Mouse (Mus musculus) gastrocnemius, postnatal 4 days (tissue): ENCODE results near the gene Cmtm4. TPM values are rescaled to one million over a fixed set of nuclear protein-coding genes. Genes with fewer than 3 reads are reported as not detected.
A peak's percentile ranks its signal among the peaks of the same experiment; 100 is the strongest.

Experiments used
- DNase-seq, 2 experiments: peaks; one replicate each; pipeline ENCODE4 v3.0.0; 2021 to 2022; ENCODE audit warnings: low spot score in 2 of 2, mixed read lengths in 2 of 2
- long read RNA-seq, 2 experiments: library from polyadenylated mRNA; stranded (forward); transcript quantifications; one replicate each; pipeline ENCODE4 v2.0.0; 2021
- total RNA-seq, 2 experiments: library from RNA; stranded (reverse); gene quantifications; 2 replicates each; pipeline ENCODE4 v1.2.3; 2021

The Cmtm4 gene
- total RNA-seq: 10 to 100 TPM in 1 of 2 experiments, 1 to 10 TPM in 1; 9.9 to 10.5 TPM
- long read RNA-seq, experiment 1, full-length matches to known transcripts: 3 of 7 reads
- long read RNA-seq, experiment 1, partial matches to known transcripts: 0 of 7 reads
- long read RNA-seq, experiment 1, other reads (novel, unspliced or antisense): 4 of 7 reads
- long read RNA-seq, experiment 2, full-length matches to known transcripts: 1 of 6 reads
- long read RNA-seq, experiment 2, partial matches to known transcripts: 0 of 6 reads
- long read RNA-seq, experiment 2, other reads (novel, unspliced or antisense): 5 of 6 reads

- peak; percentile 47 to 54 for DNase-seq
Observed at GRCm38 (mm10) chr8:104395703-104396357, at the start of gene Cmtm4. TSS of gene Cmtm4 (minus strand) at chr8:104395807.

- DNase-seq: no peak
Observed at GRCm38 (mm10) chr8:104445248-104445647, 49.6 kb upstream of the Cmtm4 start.

GRCm38 (mm10) chr8:104443125-104443679, 47.6 kb upstream of the Cmtm4 start:
- DNase-seq: no peak

- peak; percentile 82 to 93 for DNase-seq
Observed at GRCm38 (mm10) chr8:104442299-104443124, 46.9 kb upstream of the Cmtm4 start, which contains the start of gene Dync1li2. TSS of gene Dync1li2 (minus strand) at chr8:104443047.

GRCm38 (mm10) chr8:104441613-104442012, 46.0 kb upstream of the Cmtm4 start:
- no peak for DNase-seq

- DNase-seq: no peak
Observed at GRCm38 (mm10) chr8:104439461-104439860, 43.9 kb upstream of the Cmtm4 start.

GRCm38 (mm10) chr8:104437494-104438135, 42.0 kb upstream of the Cmtm4 start:
- DNase-seq: no peak

GRCm38 (mm10) chr8:104436591-104436990, 41.0 kb upstream of the Cmtm4 start:
- no peak for DNase-seq

- peak; percentile 96 to 97 for DNase-seq
Observed at GRCm38 (mm10) chr8:104436038-104436437, 40.4 kb upstream of the Cmtm4 start.

- DNase-seq: no peak
Observed at GRCm38 (mm10) chr8:104434826-104435354, 39.3 kb upstream of the Cmtm4 start.

GRCm38 (mm10) chr8:104434275-104434674, 38.7 kb upstream of the Cmtm4 start:
- DNase-seq: no peak

GRCm38 (mm10) chr8:104433191-104433842, 37.7 kb upstream of the Cmtm4 start:
- no peak for DNase-seq

- DNase-seq: no peak
Observed at GRCm38 (mm10) chr8:104432656-104433055, 37.0 kb upstream of the Cmtm4 start.

GRCm38 (mm10) chr8:104430230-104430629, 34.6 kb upstream of the Cmtm4 start:
- no peak for DNase-seq

- no peak for DNase-seq
Observed at GRCm38 (mm10) chr8:104427703-104428102, 32.1 kb upstream of the Cmtm4 start.

GRCm38 (mm10) chr8:104422313-104422712, 26.7 kb upstream of the Cmtm4 start:
- DNase-seq: no peak

GRCm38 (mm10) chr8:104416022-104416421, 20.4 kb upstream of the Cmtm4 start:
- DNase-seq: no peak

GRCm38 (mm10) chr8:104414204-104414603, 18.6 kb upstream of the Cmtm4 start:
- DNase-seq: no peak

- no peak for DNase-seq
Observed at GRCm38 (mm10) chr8:104413770-104414169, 18.2 kb upstream of the Cmtm4 start.
